Mouse (Mus musculus): Measurements from ENCODE around the gene Slc45a3. TPM values are rescaled to one million over a fixed set of nuclear protein-coding genes. Genes with fewer than 3 reads are reported as not detected.
A peak's percentile ranks its signal among the peaks of the same experiment; 100 is the strongest.

The Slc45a3 gene
- polyA plus RNA-seq (2012), result 0.10 and 0.12 TPM in 2 replicates

GRCm38 (mm10) chr1:131962606-131963084, at the start of gene Slc45a3:
Gene Slc45a3, plus strand, starts transcription at chr1:131962967.
- TF ChIP-seq GATA1 (IDR thresholded peaks at IDR 0.05; ENCODE audit: low read length), result no peak

DNA sequence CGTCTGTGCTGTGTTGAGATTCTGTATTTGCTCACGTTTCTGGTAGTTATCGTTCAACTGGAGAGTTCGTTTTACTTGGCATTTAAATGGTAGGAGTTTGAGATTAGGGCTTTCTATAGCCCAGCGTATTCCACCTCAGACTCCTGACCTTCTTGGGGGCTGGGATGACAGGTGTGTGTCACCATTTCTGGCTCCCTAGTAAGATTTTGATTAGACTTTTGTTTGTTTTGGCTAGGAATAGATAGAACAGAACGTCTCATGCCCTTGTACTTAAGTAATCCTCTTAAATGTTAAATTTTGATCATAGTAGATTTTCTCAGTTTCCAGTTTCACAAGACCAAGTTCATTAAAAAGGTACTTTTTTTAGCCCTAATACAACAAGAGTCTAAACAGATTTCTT, 45.1 kb upstream of the Slc45a3 start:
- no peak for TF ChIP-seq GATA1 (IDR thresholded peaks at IDR 0.05; ENCODE audit: low read length)

DNA sequence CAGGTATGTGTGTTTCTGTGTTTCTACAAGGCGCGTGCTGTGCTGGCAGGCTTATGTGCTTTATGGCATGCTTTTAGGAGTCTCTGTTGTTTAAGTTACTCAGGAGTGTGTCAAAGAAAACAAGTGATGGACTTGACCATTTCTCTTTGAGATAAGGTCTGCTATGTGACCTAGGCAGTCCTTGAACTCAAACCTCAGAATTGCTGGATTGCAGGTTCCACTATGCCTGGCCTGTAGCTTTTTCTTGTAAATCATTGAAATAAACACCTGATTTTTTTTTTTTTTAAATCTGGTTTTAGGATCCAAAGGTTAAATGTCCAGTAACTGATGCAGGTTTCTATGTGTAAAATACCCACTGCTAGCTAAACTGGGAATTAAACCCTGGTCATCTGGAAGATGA, 43.7 kb upstream of the Slc45a3 start:
- no peak for TF ChIP-seq GATA1 (IDR thresholded peaks at IDR 0.05; ENCODE audit: low read length)

GRCm38 (mm10) chr1:131922100-131922499, 40.7 kb upstream of the Slc45a3 start:
- no peak for TF ChIP-seq GATA1 (IDR thresholded peaks at IDR 0.05; ENCODE audit: low read length)

DNA sequence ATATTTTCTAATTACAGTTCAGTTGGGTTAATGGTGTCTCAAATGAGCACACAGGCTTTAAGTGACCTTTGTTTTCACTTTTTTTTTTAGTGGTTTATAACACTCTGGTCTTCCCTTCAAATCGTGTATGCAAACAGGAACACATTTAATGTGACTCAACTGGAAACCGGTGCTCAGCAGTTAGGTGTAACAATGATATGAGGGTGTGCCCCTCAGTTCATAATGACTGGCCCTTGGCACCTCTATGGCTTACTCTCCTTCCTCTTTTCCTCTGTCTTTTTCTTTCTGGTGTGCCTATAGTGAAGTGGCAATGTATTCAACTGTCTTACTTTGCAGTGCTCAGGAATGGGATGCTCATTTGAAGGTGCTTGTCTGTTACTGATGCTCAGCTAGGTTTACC, 29.3 kb upstream of the Slc45a3 start:
- TF ChIP-seq GATA1 (IDR thresholded peaks at IDR 0.05; ENCODE audit: low read length), result no peak

- no peak for TF ChIP-seq GATA1 (IDR thresholded peaks at IDR 0.05; ENCODE audit: low read length)
These were observed 25.0 kb upstream of the Slc45a3 start for GRCm38 (mm10) chr1:131937659-131938305.

GRCm38 (mm10) chr1:131938811-131939210, 24.0 kb upstream of the Slc45a3 start:
- TF ChIP-seq GATA1 (IDR thresholded peaks at IDR 0.05; ENCODE audit: low read length), result no peak

DNA sequence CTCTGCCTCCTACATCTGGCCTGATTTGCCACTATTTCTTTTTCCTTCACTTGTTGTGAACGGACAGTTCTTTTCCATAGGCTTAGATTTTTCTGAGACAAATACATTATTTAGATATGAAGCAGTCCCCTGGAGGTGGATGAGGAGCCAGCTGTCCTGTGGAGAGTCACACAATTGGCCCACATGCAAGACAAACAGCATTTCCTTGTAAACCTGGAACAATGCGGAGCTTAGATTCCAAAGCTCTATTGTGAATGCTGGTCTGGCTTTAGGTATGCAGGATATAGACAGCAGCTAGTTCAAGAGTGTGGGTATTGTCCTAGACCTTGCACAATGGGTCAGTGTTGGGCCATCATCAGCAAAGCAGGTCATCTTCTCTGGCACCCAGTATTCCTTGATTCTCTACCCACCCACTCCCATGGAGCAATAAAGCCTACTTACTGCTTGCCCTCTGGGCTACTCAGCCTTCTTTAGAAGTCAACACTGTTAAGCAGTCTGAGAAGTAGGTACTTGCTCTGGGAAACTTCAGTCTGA, 22.0 kb upstream of the Slc45a3 start:
- TF ChIP-seq GATA1 (IDR thresholded peaks at IDR 0.05; ENCODE audit: low read length), result no peak

GRCm38 (mm10) chr1:131941501-131941900, 21.3 kb upstream of the Slc45a3 start:
- TF ChIP-seq GATA1 (IDR thresholded peaks at IDR 0.05; ENCODE audit: low read length), result no peak

DNA sequence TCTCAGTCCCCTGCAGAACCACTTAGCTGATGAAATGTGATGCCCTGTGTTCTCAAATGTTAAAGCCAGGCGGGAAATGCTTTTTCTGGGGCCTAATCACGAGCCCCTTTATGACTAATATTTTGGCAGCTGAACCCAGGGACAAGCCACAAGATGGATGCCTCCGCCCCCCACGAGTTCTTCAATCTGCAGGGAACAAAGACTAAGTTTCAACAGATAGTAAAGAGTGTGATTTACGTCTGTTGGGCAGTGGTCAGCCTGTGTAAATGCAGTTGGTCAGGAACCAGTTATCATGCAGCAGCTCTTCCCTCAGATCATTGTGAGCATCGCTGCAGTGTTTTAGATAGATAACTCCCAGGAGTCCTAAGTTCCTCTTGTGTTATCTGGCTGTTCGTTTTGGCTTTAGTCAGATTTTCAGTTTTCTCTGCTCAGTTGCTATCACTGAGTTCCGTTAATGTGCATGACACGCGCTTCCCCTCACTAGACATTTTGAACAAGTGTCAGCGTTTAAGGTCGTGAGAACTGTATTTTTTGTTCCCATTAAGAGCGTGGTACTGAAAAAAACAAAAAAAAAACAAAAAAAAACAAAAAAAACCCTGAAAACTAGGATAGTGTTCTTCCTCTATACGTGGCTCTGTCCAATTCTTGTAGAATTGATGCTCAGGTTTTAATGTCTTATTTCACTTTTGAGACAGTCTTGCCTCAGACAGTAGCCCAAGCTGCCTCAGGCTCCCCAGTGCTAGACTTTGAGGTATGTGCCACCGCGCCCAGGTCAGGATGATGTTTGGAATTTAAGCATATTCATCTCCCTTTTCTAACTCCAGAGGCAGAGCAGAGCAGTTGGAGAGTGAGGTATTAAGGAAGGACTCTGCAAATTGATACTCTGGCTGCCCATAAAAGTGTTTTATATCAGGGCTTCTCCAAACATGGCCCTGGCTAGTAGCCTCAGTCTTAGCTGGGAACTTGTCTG, 19.9 kb upstream of the Slc45a3 start:
- peak; percentile 100 for TF ChIP-seq GATA1 (IDR thresholded peaks at IDR 0.05; ENCODE audit: low read length)

DNA sequence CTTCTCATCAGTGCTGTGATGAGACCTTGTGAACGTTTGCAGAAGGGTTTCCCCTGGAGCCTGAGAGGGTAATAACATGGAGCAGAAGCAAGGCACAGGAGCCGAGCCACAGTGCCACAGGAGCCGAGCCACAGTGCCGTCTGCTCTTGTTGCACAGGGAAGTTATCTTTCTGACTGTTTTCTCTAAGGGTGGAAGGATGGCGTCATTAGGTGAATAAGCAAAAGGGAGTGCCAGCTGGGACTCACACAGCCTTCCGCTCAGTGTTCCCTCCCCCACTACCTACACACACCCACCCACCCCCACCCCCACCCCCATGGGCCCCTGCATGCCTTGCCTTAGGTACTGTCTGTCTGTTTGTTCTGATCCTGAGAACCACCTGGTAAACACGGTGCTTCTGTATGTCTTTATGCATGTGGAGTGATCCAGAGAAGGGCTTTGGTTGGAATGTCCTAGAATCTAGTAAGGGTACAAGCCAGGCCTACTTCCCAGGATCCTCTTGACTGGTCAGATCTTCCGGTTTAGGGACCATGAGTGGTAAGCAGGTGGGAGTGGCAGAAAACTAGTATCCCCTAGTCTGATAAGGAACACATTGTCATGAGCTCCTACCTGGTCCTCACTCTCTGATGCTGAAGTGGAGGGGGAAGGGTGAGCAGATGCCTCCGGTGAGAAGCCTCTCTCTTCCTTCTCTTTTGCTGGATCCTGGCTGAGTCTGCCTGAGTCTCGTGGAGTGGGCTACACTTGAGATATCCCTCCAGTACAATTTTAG, 16.9 kb upstream of the Slc45a3 start:
- no peak for TF ChIP-seq GATA1 (IDR thresholded peaks at IDR 0.05; ENCODE audit: low read length)

- no peak for TF ChIP-seq GATA1 (IDR thresholded peaks at IDR 0.05; ENCODE audit: low read length)
These were observed 16.1 kb upstream of the Slc45a3 start for GRCm38 (mm10) chr1:131946462-131947215.

GRCm38 (mm10) chr1:131947997-131948525, 14.7 kb upstream of the Slc45a3 start:
- TF ChIP-seq GATA1 (IDR thresholded peaks at IDR 0.05; ENCODE audit: low read length), result no peak

DNA sequence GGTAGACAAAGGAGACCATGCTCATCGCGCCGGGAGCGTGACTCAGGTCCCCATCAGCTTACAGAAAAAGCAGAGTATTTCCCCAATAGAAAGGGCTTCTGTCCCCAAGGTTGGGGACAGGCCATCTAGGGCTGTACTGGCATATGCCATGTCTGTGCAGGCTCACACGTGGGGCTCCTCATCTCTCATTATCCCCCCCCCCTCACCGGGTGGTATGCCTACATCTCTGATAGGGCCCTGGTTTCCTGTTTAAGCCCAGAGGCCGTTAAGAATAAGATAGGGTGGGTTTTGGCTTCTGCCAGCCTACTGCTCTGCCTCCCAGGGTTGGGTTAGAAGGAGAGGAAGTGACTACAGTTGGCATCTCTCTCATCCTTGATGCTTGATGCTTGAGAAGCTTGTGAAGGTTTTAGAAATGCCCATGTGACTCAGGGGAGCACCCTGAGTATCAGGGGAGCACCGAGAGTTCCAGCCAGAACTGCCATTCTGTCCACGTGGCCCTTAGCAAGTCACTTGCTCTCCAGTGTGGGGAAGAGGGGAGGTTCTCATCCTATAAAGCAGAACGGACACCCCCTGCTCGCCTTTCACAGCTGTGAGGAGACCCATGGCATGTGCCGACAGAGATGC, 8.4 kb upstream of the Slc45a3 start:
- peak; percentile 41 for TF ChIP-seq GATA1 (IDR thresholded peaks at IDR 0.05; ENCODE audit: low read length)

All from G1E-ER4 (cell line).